Mouse (Mus musculus) bone marrow, adult 2 months (tissue): ENCODE data around the gene Zfp644.

ENCODE experiments used
- CTCF ChIP-seq: fragments of 200-500 bp; IDR thresholded peaks from 2 replicates; pipeline ENCODE4 v1.5.1; 2011; ENCODE audit warnings: low read length, control low read depth; ENCODE audit not compliant: control insufficient read depth, insufficient read depth
- POLR2A ChIP-seq: fragments of 200-500 bp; IDR thresholded peaks from 2 replicates; pipeline ENCODE4 v1.6.1; 2011; ENCODE audit warnings: low read depth, mild to moderate bottlenecking, control low read depth, low read length, borderline replicate concordance; ENCODE audit not compliant: control insufficient read depth

GRCm38 (mm10) chr5:106649995-106650394, 47.1 kb downstream of the Zfp644 start:
- TF ChIP-seq POLR2A, result no peak
- no peak for TF ChIP-seq CTCF
